Mouse (Mus musculus) stomach, embryonic 14.5 days (tissue): ENCODE results near the gene Plk5. TPM values are rescaled to one million over a fixed set of nuclear protein-coding genes. Genes with fewer than 3 reads are reported as not detected.

Source experiments
- ATAC-seq: fragments of 200-750 bp; cut with Nextera tagmentation; 2 replicates; pipeline ENCODE4 v1.8.0; 2017; ENCODE audit warnings: low read depth, moderate TSS enrichment; ENCODE audit not compliant: insufficient number of reproducible peaks, insufficient read depth, low FRiP score
- H3K27ac ChIP-seq: fragments of 300-500 bp; sonication (generic); 2 replicates; pipeline ENCODE4 v1.5.1; 2014; ENCODE audit warnings: mild to moderate bottlenecking, low read length, moderate library complexity, mixed read lengths
- H3K27me3 ChIP-seq: fragments of 300-500 bp; sonication (generic); 2 replicates; pipeline ENCODE4 v1.6.1; 2014; ENCODE audit warnings: low read length, control low read depth, mixed read lengths; ENCODE audit not compliant: control insufficient read depth, insufficient read depth
- H3K36me3 ChIP-seq: fragments of 300-500 bp; sonication (generic); 2 replicates; pipeline ENCODE4 v1.6.1; 2014; ENCODE audit warnings: mild to moderate bottlenecking, control low read depth, low read length, moderate library complexity, mixed read lengths; ENCODE audit not compliant: control insufficient read depth, insufficient read depth
- H3K4me1 ChIP-seq: fragments of 300-500 bp; sonication (generic); 2 replicates; pipeline ENCODE4 v1.6.1; 2014; ENCODE audit warnings: low read length, control low read depth, mixed read lengths; ENCODE audit not compliant: control insufficient read depth, insufficient read depth
- H3K4me2 ChIP-seq: fragments of 300-500 bp; sonication (generic); replicated peaks from 2 replicates; pipeline ENCODE4 v1.6.1; 2014; ENCODE audit warnings: low read depth, low read length, control low read depth
- H3K4me3 ChIP-seq: fragments of 300-500 bp; sonication (generic); 2 replicates; pipeline ENCODE4 v1.5.1; 2014; ENCODE audit warnings: low read depth, low read length, control low read depth
- H3K9ac ChIP-seq: fragments of 300-500 bp; sonication (generic); replicated peaks from 2 replicates; pipeline ENCODE4 v1.6.1; 2014; ENCODE audit warnings: low read depth, mild to moderate bottlenecking, control low read depth, low read length, moderate library complexity, mixed read lengths
- H3K9me3 ChIP-seq: fragments of 300-500 bp; sonication (generic); 2 replicates; pipeline ENCODE4 v1.6.1; 2016; ENCODE audit warnings: low read depth, low read length, control low read depth; ENCODE audit not compliant: control insufficient read depth
- WGBS: fragments of 180-500 bp; shearing (Covaris S2); extraction: QIAGEN DNeasy Blood & Tissue Kit; methylation state at CpG from one replicate; pipeline ENCODE4 v1.1.7; 2014; 5-methylcytosine and 5-hydroxymethylcytosine counted together
- polyA plus RNA-seq: library from polyadenylated mRNA; unstranded; fragments of >200 nt; fragmentation: Nextera tagmentation; extraction: Ambion mirVana; gene quantifications from 2 replicates; pipeline ENCODE4 v1.2.1, GENCODE M21; 2014

The Plk5 gene
- polyA plus RNA-seq, 1 experiment from 2014 or later, result 0.30 TPM

DNA sequence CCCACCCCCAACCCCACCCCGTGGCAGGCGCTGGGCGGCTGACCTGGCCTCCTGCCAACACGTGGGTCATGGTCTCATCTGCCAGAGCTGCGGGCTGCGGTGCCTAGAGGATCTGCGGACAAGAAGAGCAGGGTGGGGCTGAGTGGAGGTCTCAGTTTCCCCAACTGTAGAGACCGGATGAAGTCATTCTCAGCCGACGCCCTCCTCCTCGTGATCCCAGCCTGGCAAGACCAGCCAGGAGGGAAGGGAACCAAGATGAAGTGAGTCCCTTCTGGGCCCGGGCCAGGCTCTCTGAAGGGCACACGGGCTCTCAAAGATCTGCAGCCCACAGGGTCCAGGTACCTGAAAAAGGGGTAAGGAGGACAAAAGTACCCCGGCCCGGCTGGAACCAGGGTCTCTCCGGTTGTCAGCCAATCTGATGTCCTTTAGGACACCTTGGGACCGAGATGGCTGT is 8.7 kb upstream of the Plk5 start:
- peak overlapping the region; percentile 57 for H3K4me2 ChIP-seq
- no peaks in the 10 kb centered on the region for H3K9me3 ChIP-seq
- H3K27ac ChIP-seq, result no peak overlapping the region
- no peak for ATAC-seq
- 11% methylated on average over 17 of the region's 17 CpGs for WGBS
- peak overlapping the region; percentile 34 for H3K4me3 ChIP-seq
- H3K4me1 ChIP-seq, result peaks cover 35% of the 10 kb centered on the region; the same call in 1 of the 2 replicates
- peaks cover 51% of the 10 kb centered on the region for H3K27me3 ChIP-seq
- H3K36me3 ChIP-seq, result no peaks in the 10 kb centered on the region
- H3K9ac ChIP-seq, result peak overlapping the region; percentile 25; the same call in 1 of the 2 replicates

DNA sequence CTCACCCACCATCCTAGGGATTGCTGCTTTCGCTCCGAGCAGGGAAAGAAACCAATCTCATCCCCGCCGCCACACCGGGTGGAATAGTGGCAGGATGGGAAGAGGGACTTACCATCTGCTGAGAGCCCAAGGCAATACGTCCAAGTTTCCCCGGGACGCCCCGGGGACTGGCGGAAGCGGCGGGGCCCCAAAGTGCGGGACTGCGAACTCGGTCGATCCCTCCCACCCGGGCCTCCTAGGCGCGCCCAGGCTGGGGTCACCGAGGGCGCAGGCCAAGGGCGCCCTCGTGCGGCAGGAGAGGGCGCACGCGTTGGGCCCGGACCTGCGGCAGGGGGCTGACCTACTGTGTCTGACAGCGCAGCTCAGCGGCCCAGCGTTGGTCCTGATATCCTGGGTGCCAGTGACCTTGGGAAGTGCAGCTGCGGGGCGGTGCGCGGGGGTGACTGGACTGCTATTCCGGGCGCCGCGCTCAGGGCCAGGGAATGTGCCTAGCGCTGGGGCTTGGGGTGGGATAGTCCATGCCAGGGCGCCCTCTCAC is 7.9 kb upstream of the Plk5 start, which contains the start of gene Adamtsl5:
Gene Adamtsl5 (minus strand): TSS at position 169 of the 538 bp plus-strand sequence.
- no peaks in the 10 kb centered on the region for H3K36me3 ChIP-seq
- H3K4me3 ChIP-seq, result peak within 1 kb of the TSS; percentile 34
- peak; percentile 9; the same call in 1 of the 2 replicates for ATAC-seq
- peak within 1 kb of the TSS; percentile 57 for H3K4me2 ChIP-seq
- peak within 1 kb of the TSS; percentile 44; the same call in 1 of the 2 replicates for H3K27ac ChIP-seq
- peaks cover 50% of the 10 kb centered on the region for H3K27me3 ChIP-seq
- H3K4me1 ChIP-seq, result peaks cover 33% of the 10 kb centered on the region; the same call in 1 of the 2 replicates
- WGBS, result 1% methylated on average over 40 of the region's 42 CpGs
- peak within 1 kb of the TSS; percentile 25; the same call in 1 of the 2 replicates for H3K9ac ChIP-seq
- no peaks in the 10 kb centered on the region for H3K9me3 ChIP-seq

DNA sequence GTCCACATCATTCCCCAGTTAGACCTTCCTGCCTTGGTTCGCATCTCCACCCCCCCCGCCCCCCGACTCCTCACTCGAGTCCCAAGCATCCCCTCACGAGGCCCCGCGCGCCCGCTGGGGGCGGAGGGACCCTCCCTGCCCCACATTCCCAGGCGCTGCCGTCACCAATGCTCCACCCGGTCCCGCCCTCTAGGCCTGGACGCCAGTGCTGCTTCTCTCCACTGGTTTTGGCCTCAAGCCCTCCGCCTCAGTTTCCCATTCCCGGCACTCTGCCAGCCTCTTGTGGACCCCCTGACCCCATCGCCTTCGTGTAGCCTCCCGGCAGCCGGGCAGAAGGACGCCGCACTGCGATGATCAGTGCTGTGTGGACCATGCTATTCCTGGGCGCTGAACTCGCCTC is 7.3 kb upstream of the Plk5 start:
- peaks cover 44% of the 10 kb centered on the region for H3K27me3 ChIP-seq
- H3K9me3 ChIP-seq, result no peaks in the 10 kb centered on the region
- 19% methylated on average over 26 of the region's 26 CpGs for WGBS
- peaks cover 28% of the 10 kb centered on the region; the same call in 1 of the 2 replicates for H3K4me1 ChIP-seq
- 0 out of 2 replicates have a peak overlapping the region, but pooled peaks have one; percentile 44 for H3K27ac ChIP-seq
- ATAC-seq, result no peak
- H3K4me3 ChIP-seq, result peak overlapping the region; percentile 34
- no peaks in the 10 kb centered on the region for H3K36me3 ChIP-seq
- peak overlapping the region; percentile 57 for H3K4me2 ChIP-seq
- H3K9ac ChIP-seq, result no peak overlapping the region

GRCm38 (mm10) chr10:80350292-80350691 is 6.0 kb upstream of the Plk5 start:
- H3K9ac ChIP-seq, result no peak overlapping the region
- peaks cover 45% of the 10 kb centered on the region for H3K27me3 ChIP-seq
- 6% methylated on average over 7 of the region's 7 CpGs for WGBS
- H3K4me1 ChIP-seq, result peaks cover 26% of the 10 kb centered on the region; the same call in 1 of the 2 replicates
- ATAC-seq, result peak; percentile 73
- H3K27ac ChIP-seq, result no peak overlapping the region
- no peak overlapping the region for H3K4me3 ChIP-seq
- H3K9me3 ChIP-seq, result no peaks in the 10 kb centered on the region
- H3K36me3 ChIP-seq, result no peaks in the 10 kb centered on the region
- H3K4me2 ChIP-seq, result no peak overlapping the region

DNA sequence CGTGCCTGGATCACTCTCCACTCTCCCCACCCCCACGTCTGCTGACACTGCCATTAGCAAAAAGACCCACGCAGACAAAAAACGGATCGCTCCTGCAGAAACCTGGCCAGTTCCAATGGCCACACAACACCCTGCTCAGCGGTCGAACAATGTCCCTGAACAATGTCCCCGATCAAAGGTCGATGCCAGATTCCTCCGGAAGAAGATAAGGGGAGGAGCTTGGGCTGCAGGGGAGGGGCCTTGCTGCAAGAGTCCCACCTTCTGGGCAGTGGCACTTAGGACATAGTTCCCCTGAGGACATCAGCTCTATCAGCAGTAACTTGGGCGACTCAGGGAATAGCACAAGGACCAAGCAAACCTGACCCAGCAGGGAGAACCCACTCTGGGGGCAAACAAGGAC is 4.4 kb upstream of the Plk5 start:
- no peak overlapping the region for H3K9ac ChIP-seq
- H3K4me3 ChIP-seq, result no peak overlapping the region
- peaks cover 52% of the 10 kb centered on the region for H3K27me3 ChIP-seq
- ATAC-seq, result no peak
- no peak overlapping the region for H3K27ac ChIP-seq
- peaks cover 29% of the 10 kb centered on the region; the same call in 1 of the 2 replicates for H3K4me1 ChIP-seq
- WGBS, result 28% methylated on average over 11 of the region's 11 CpGs
- no peaks in the 10 kb centered on the region for H3K36me3 ChIP-seq
- H3K9me3 ChIP-seq, result no peaks in the 10 kb centered on the region
- H3K4me2 ChIP-seq, result no peak overlapping the region

DNA sequence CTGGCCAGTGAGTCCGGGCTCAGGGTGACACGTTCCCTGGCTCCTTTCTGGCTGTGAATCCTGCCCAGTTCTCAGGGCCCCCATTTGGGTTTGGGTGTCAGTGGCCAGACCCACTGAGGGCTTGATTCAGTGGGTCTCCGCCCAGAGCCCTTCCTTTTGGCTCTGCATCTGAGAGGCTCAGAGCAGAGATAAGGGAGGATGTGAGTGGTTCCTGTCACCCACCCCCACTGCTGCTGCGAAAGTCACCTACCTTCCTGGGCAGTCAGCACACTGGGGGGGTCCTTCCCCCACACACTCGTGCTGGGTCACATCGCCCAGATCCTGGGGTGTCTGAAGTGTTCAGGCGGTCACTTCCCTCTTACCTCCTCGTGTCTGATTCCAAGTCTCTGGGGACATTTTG is 3.5 kb upstream of the Plk5 start:
- Histone ChIP-seq H3K4me1 (peaks cover 28% of the 10 kb centered on the region; the same call in 1 of the 2 replicates), H3K27ac (no peak overlapping the region), H3K27me3 (peaks cover 54% of the 10 kb centered on the region), H3K36me3 (no peaks in the 10 kb centered on the region), H3K9ac (no peak overlapping the region), H3K9me3 (no peaks in the 10 kb centered on the region), H3K4me3 (no peak overlapping the region), H3K4me2 (no peak overlapping the region)
- ATAC-seq, result no peak
- WGBS, result 61% methylated on average over 8 of the region's 8 CpGs

DNA sequence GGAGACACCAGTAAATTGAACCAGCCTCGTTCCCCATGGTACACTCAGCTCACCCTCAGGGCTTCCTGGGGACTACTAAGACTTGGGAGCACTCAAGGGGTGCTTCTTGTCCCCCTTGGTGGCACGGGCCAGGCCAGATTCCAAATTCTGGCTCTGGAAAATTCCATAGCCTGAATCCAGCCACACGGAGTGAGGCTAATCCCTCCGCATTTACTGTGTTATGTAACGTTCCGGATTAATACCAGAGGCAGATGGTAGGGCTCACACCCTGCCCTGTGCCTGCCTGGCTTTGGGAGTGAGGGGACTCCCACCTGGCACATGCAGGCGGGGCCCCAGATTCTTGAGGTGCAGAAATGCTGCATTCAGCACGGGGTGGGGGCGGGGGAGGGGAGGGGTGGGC is 828 bp upstream of the Plk5 start:
- Histone ChIP-seq H3K4me2 (no peak overlapping the region), H3K27ac (no peak overlapping the region), H3K4me1 (peaks cover 9% of the 10 kb centered on the region; the same call in 1 of the 2 replicates), H3K27me3 (peaks cover 48% of the 10 kb centered on the region), H3K36me3 (no peaks in the 10 kb centered on the region), H3K9ac (no peak overlapping the region), H3K9me3 (no peaks in the 10 kb centered on the region), H3K4me3 (no peak overlapping the region)
- WGBS, result 12% methylated on average over 9 of the region's 9 CpGs
- no peak for ATAC-seq

DNA sequence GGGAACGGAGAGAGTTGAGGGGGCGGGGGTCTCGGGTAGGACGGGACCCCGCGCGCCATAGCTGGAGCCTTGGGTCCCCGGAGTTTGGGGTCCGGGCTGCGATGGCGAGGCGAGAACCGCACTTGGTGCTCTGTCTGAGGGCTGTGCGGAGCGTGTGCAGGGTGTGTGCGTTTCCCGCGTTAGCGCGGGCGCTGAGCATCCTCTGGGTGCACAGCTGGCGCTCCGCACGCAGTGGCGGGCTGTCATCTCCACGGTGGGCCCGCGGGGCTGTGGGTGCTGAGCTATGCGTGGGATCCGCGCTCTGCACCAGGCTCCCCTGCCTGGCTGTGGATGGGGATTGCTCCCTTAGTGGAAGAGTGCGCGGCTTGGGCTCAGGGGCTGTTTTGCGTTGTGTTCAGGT is 478 bp downstream of the Plk5 start:
- Histone ChIP-seq H3K9me3 (no peaks in the 10 kb centered on the region), H3K9ac (no peak overlapping the region), H3K4me2 (peak overlapping the region; percentile 47), H3K36me3 (no peaks in the 10 kb centered on the region), H3K4me1 (peaks cover 9% of the 10 kb centered on the region; the same call in 1 of the 2 replicates), H3K27ac (no peak overlapping the region), H3K4me3 (peak overlapping the region; percentile 31), H3K27me3 (peaks cover 48% of the 10 kb centered on the region)
- no peak for ATAC-seq
- 3% methylated on average over 34 of the region's 34 CpGs for WGBS
